Mouse (Mus musculus): ENCODE data around the gene Ints11. TPM values are rescaled to one million over a fixed set of nuclear protein-coding genes. Genes with fewer than 3 reads are reported as not detected.

Ints11 gene
- polyA plus RNA-seq, 1 experiment, result 72.1 TPM

- no peak overlapping the region for H3K4me3 ChIP-seq
- H3K79me2 ChIP-seq (ENCODE audit: control insufficient read depth, insufficient read depth), result no peaks in the 10 kb centered on the region
- H3K27me3 ChIP-seq (ENCODE audit: control insufficient read depth, insufficient read depth, insufficient read length), result no peaks in the 10 kb centered on the region
- H3ac ChIP-seq (ENCODE audit: control insufficient read depth, insufficient read length), result no peak overlapping the region
- no peaks in the 10 kb centered on the region for H3K36me3 ChIP-seq (ENCODE audit: control insufficient read depth, insufficient read depth)
- TF ChIP-seq USF1 (IDR thresholded peaks at IDR 0.05; ENCODE audit: low read depth) (no peak), E2F4 (IDR thresholded peaks at IDR 0.05; ENCODE audit: insufficient read depth) (no peak), POLR2A (IDR thresholded peaks at IDR 0.05; ENCODE audit: insufficient read length, low read depth) (no peak), TCF12 (IDR thresholded peaks at IDR 0.05; ENCODE audit: insufficient read depth, poor library complexity, severe bottlenecking) (no peak), TCF3 (IDR thresholded peaks at IDR 0.05; ENCODE audit: insufficient read length, low read depth) (no peak), MYOG (IDR thresholded peaks at IDR 0.05; ENCODE audit: control insufficient read depth in 1 of 3, insufficient read depth in 1 of 3, insufficient read length in 2 of 3, low read depth in 2 of 3) (no peak), CEBPB (IDR thresholded peaks at IDR 0.05; ENCODE audit: insufficient read depth, poor library complexity, severe bottlenecking) (no peak)
- no peak overlapping the region for H3K4me2 ChIP-seq (ENCODE audit: low read depth)
Measured at GRCm38 (mm10) chr4:155903246-155903645, 33.9 kb downstream of the Ints11 start.

- TF ChIP-seq SRF (IDR thresholded peaks at IDR 0.05; ENCODE audit: control insufficient read depth, insufficient read length, low read depth) (no peak), E2F4 (IDR thresholded peaks at IDR 0.05; ENCODE audit: insufficient read depth) (no peak), MYOG (IDR thresholded peaks at IDR 0.05; ENCODE audit: control insufficient read depth in 1 of 3, insufficient read depth in 1 of 3, insufficient read length in 2 of 3, low read depth in 2 of 3) (no peak), MAX (IDR thresholded peaks at IDR 0.05; ENCODE audit: low read depth) (no peak), MYOD1 (IDR thresholded peaks at IDR 0.05; ENCODE audit: control insufficient read depth in 1 of 3, insufficient read length in 2 of 3, low read depth in 2 of 3) (no peak), TCF12 (IDR thresholded peaks at IDR 0.05; ENCODE audit: insufficient read depth, poor library complexity, severe bottlenecking) (no peak), POLR2A (IDR thresholded peaks at IDR 0.05; ENCODE audit: insufficient read length, low read depth) (no peak), POLR2AphosphoS2 (IDR thresholded peaks at IDR 0.05; ENCODE audit: insufficient read length, low read depth) (no peak), TCF3 (IDR thresholded peaks at IDR 0.05; ENCODE audit: insufficient read length, low read depth) (no peak), CEBPB (IDR thresholded peaks at IDR 0.05; ENCODE audit: insufficient read depth, poor library complexity, severe bottlenecking) (no peak), USF1 (IDR thresholded peaks at IDR 0.05; ENCODE audit: low read depth) (no peak), REST (IDR thresholded peaks at IDR 0.05; ENCODE audit: insufficient read depth, insufficient read length) (no peak)
- H3K4me2 ChIP-seq (ENCODE audit: low read depth), result no peak overlapping the region
- no peak overlapping the region for H3K4me3 ChIP-seq
- no peaks in the 10 kb centered on the region for H3K27me3 ChIP-seq (ENCODE audit: control insufficient read depth, insufficient read depth, insufficient read length)
- H3K79me2 ChIP-seq (ENCODE audit: control insufficient read depth, insufficient read depth), result no peaks in the 10 kb centered on the region
- H3K36me3 ChIP-seq (ENCODE audit: control insufficient read depth, insufficient read depth), result no peaks in the 10 kb centered on the region
- no peak overlapping the region for H3ac ChIP-seq (ENCODE audit: control insufficient read depth, insufficient read length)
Measured at GRCm38 (mm10) chr4:155904318-155905102, 35.2 kb downstream of the Ints11 start.

GRCm38 (mm10) chr4:155905634-155906033, 36.3 kb downstream of the Ints11 start:
- Histone ChIP-seq H3K27me3 (ENCODE audit: control insufficient read depth, insufficient read depth, insufficient read length) (no peaks in the 10 kb centered on the region), H3ac (ENCODE audit: control insufficient read depth, insufficient read length) (no peak overlapping the region), H3K79me2 (ENCODE audit: control insufficient read depth, insufficient read depth) (no peaks in the 10 kb centered on the region), H3K4me3 (no peak overlapping the region), H3K4me2 (ENCODE audit: low read depth) (no peak overlapping the region), H3K36me3 (ENCODE audit: control insufficient read depth, insufficient read depth) (no peaks in the 10 kb centered on the region)
- no peak for TF ChIP-seq TCF3 (IDR thresholded peaks at IDR 0.05; ENCODE audit: insufficient read length, low read depth)
- TF ChIP-seq MAX (IDR thresholded peaks at IDR 0.05; ENCODE audit: low read depth), result no peak

- Histone ChIP-seq H3K36me3 (ENCODE audit: control insufficient read depth, insufficient read depth) (no peaks in the 10 kb centered on the region), H3K4me3 (no peak overlapping the region)
Measured at GRCm38 (mm10) chr4:155906125-155906524, 36.8 kb downstream of the Ints11 start.

GRCm38 (mm10) chr4:155907003-155907402, 37.7 kb downstream of the Ints11 start:
- Histone ChIP-seq H3K4me2 (ENCODE audit: low read depth) (no peak overlapping the region), H3K79me2 (ENCODE audit: control insufficient read depth, insufficient read depth) (no peaks in the 10 kb centered on the region), H3K36me3 (ENCODE audit: control insufficient read depth, insufficient read depth) (no peaks in the 10 kb centered on the region), H3ac (ENCODE audit: control insufficient read depth, insufficient read length) (no peak overlapping the region), H3K4me3 (no peak overlapping the region), H3K27me3 (ENCODE audit: control insufficient read depth, insufficient read depth, insufficient read length) (no peaks in the 10 kb centered on the region)
- TF ChIP-seq TCF12 (IDR thresholded peaks at IDR 0.05; ENCODE audit: insufficient read depth, poor library complexity, severe bottlenecking), result no peak
- TF ChIP-seq MYOG (IDR thresholded peaks at IDR 0.05; ENCODE audit: control insufficient read depth in 1 of 3, insufficient read depth in 1 of 3, insufficient read length in 2 of 3, low read depth in 2 of 3), result no peak
- TF ChIP-seq TCF3 (IDR thresholded peaks at IDR 0.05; ENCODE audit: insufficient read length, low read depth), result no peak
- TF ChIP-seq POLR2AphosphoS2 (IDR thresholded peaks at IDR 0.05; ENCODE audit: insufficient read length, low read depth), result no peak
- no peak for TF ChIP-seq MAX (IDR thresholded peaks at IDR 0.05; ENCODE audit: low read depth)
- TF ChIP-seq REST (IDR thresholded peaks at IDR 0.05; ENCODE audit: insufficient read depth, insufficient read length), result no peak
- no peak for TF ChIP-seq MYOD1 (IDR thresholded peaks at IDR 0.05; ENCODE audit: control insufficient read depth in 1 of 3, insufficient read length in 2 of 3, low read depth in 2 of 3)
- TF ChIP-seq E2F4 (IDR thresholded peaks at IDR 0.05; ENCODE audit: insufficient read depth), result no peak
- TF ChIP-seq CEBPB (IDR thresholded peaks at IDR 0.05; ENCODE audit: insufficient read depth, poor library complexity, severe bottlenecking), result no peak
- no peak for TF ChIP-seq POLR2A (IDR thresholded peaks at IDR 0.05; ENCODE audit: insufficient read length, low read depth)
- no peak for TF ChIP-seq USF1 (IDR thresholded peaks at IDR 0.05; ENCODE audit: low read depth)
- no peak for TF ChIP-seq SRF (IDR thresholded peaks at IDR 0.05; ENCODE audit: control insufficient read depth, insufficient read length, low read depth)

More at GRCm38 (mm10) chr4:155906125-155906524, 36.8 kb downstream of the Ints11 start:
- Histone ChIP-seq H3K4me2 (ENCODE audit: low read depth) (no peak overlapping the region), H3K79me2 (ENCODE audit: control insufficient read depth, insufficient read depth) (no peaks in the 10 kb centered on the region), H3K27me3 (ENCODE audit: control insufficient read depth, insufficient read depth, insufficient read length) (no peaks in the 10 kb centered on the region), H3ac (ENCODE audit: control insufficient read depth, insufficient read length) (no peak overlapping the region)
- TF ChIP-seq CEBPB (IDR thresholded peaks at IDR 0.05; ENCODE audit: insufficient read depth, poor library complexity, severe bottlenecking) (no peak), SRF (IDR thresholded peaks at IDR 0.05; ENCODE audit: control insufficient read depth, insufficient read length, low read depth) (no peak), MYOG (IDR thresholded peaks at IDR 0.05; ENCODE audit: control insufficient read depth in 1 of 3, insufficient read depth in 1 of 3, insufficient read length in 2 of 3, low read depth in 2 of 3) (no peak), TCF3 (IDR thresholded peaks at IDR 0.05; ENCODE audit: insufficient read length, low read depth) (no peak), TCF12 (IDR thresholded peaks at IDR 0.05; ENCODE audit: insufficient read depth, poor library complexity, severe bottlenecking) (no peak), E2F4 (IDR thresholded peaks at IDR 0.05; ENCODE audit: insufficient read depth) (no peak), POLR2AphosphoS2 (IDR thresholded peaks at IDR 0.05; ENCODE audit: insufficient read length, low read depth) (no peak), MAX (IDR thresholded peaks at IDR 0.05; ENCODE audit: low read depth) (no peak), POLR2A (IDR thresholded peaks at IDR 0.05; ENCODE audit: insufficient read length, low read depth) (no peak)
